Mouse (Mus musculus) midbrain, embryonic 16.5 days (tissue): ENCODE results near the gene Pgrmc1. TPM values are rescaled to one million over a fixed set of nuclear protein-coding genes. Genes with fewer than 3 reads are reported as not detected.

Experiments used
- ATAC-seq: fragments of 200-750 bp; cut with Nextera tagmentation; 2 replicates; pipeline ENCODE4 v1.8.0; 2017; ENCODE audit warnings: moderate TSS enrichment
- H3K27ac ChIP-seq: fragments of 300-500 bp; sonication (generic); 2 replicates; pipeline ENCODE4 v1.5.1; 2014; ENCODE audit warnings: mild to moderate bottlenecking, low read length, mixed read lengths
- H3K27me3 ChIP-seq: fragments of 300-500 bp; sonication (generic); 2 replicates; pipeline ENCODE4 v1.6.1; 2014; ENCODE audit warnings: low read depth, low read length, mixed read lengths; ENCODE audit not compliant: control insufficient read depth, insufficient read depth
- H3K36me3 ChIP-seq: fragments of 300-500 bp; sonication (generic); 2 replicates; pipeline ENCODE4 v1.6.1; 2014; ENCODE audit warnings: mild to moderate bottlenecking, low read length, moderate library complexity, mixed read lengths; ENCODE audit not compliant: control insufficient read depth, insufficient read depth
- H3K4me1 ChIP-seq: fragments of 300-500 bp; sonication (generic); 2 replicates; pipeline ENCODE4 v1.6.1; 2014; ENCODE audit warnings: mild to moderate bottlenecking, low read length, mixed read lengths; ENCODE audit not compliant: control insufficient read depth, insufficient read depth
- H3K4me2 ChIP-seq: fragments of 300-500 bp; sonication (generic); 2 replicates; pipeline ENCODE4 v1.6.1; 2014; ENCODE audit warnings: mild to moderate bottlenecking, low read length, mixed read lengths
- H3K4me3 ChIP-seq: fragments of 300-500 bp; sonication (generic); 2 replicates; pipeline ENCODE4 v1.5.1; 2014; ENCODE audit warnings: low read depth, mild to moderate bottlenecking, low read length, moderate library complexity, mixed read lengths
- H3K9ac ChIP-seq: fragments of 300-500 bp; sonication (generic); 2 replicates; pipeline ENCODE4 v1.6.1; 2014; ENCODE audit warnings: low read depth, low read length, mixed read lengths
- H3K9me3 ChIP-seq: fragments of 300-500 bp; sonication (generic); replicated peaks from 2 replicates; pipeline ENCODE4 v1.6.1; 2014; ENCODE audit warnings: mild to moderate bottlenecking, low read length, mixed read lengths; ENCODE audit not compliant: control insufficient read depth, poor library complexity, severe bottlenecking
- WGBS: fragments of 180-500 bp; shearing (Covaris S2); extraction: QIAGEN DNeasy Blood & Tissue Kit; methylation state at CpG from one replicate; pipeline ENCODE4 v1.1.7; 2014; 5-methylcytosine and 5-hydroxymethylcytosine counted together
- polyA plus RNA-seq: library from polyadenylated mRNA; unstranded; fragments of >200 nt; fragmentation: Nextera tagmentation; extraction: Ambion mirVana; gene quantifications from 2 replicates; pipeline ENCODE4 v1.2.1, GENCODE M21; 2015

Gene Pgrmc1
- polyA plus RNA-seq, 1 experiment from 2014 or later = 738 TPM

DNA sequence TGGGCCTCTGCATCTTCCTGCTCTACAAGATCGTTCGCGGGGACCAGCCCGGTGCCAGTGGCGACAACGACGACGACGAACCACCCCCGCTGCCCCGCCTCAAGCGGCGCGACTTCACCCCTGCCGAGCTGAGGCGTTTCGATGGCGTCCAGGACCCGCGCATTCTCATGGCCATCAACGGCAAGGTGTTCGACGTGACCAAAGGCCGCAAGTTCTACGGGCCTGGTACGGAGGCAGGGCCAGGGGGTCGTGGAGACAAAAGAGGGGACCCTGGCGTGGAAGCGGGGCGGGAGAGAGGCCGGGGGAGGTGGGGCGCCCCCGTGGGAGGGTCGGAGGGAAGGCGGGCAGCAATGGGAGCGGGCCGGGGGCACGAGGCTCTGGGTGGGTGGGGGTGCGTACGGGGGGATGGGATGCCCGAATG is 394 bp downstream of the Pgrmc1 start:
- H3K4me3 ChIP-seq = peak overlapping the region; percentile 65
- ATAC-seq = peak; percentile 49
- H3K27me3 ChIP-seq = no peaks in the 10 kb centered on the region
- H3K4me1 ChIP-seq = peaks cover 12% of the 10 kb centered on the region
- H3K27ac ChIP-seq = peak overlapping the region; percentile 89
- H3K36me3 ChIP-seq = no peaks in the 10 kb centered on the region
- peak overlapping the region; percentile 59 for H3K4me2 ChIP-seq
- H3K9ac ChIP-seq = peak overlapping the region; percentile 79
- no peaks in the 10 kb centered on the region for H3K9me3 ChIP-seq
- 28% methylated on average over 29 of the region's 41 CpGs for WGBS

- peak overlapping the region; percentile 89 for H3K27ac ChIP-seq
- peak overlapping the region; percentile 65 for H3K4me3 ChIP-seq
- H3K27me3 ChIP-seq = no peaks in the 10 kb centered on the region
- H3K4me2 ChIP-seq = peak overlapping the region; percentile 59
- H3K9ac ChIP-seq = peak overlapping the region; percentile 79
- peaks cover 12% of the 10 kb centered on the region for H3K4me1 ChIP-seq
- ATAC-seq = peak; percentile 72
- 30% methylated on average over 14 of the region's 14 CpGs for WGBS
- no peaks in the 10 kb centered on the region for H3K9me3 ChIP-seq
- no peaks in the 10 kb centered on the region for H3K36me3 ChIP-seq
Observed at GRCm38 (mm10) chrX:36598861-36599344, 897 bp downstream of the Pgrmc1 start.

GRCm38 (mm10) chrX:36599656-36600055 is 1.6 kb downstream of the Pgrmc1 start:
- peaks cover 12% of the 10 kb centered on the region for H3K4me1 ChIP-seq
- H3K36me3 ChIP-seq = no peaks in the 10 kb centered on the region
- peak overlapping the region; percentile 89; the same call in 1 of the 2 replicates for H3K27ac ChIP-seq
- H3K27me3 ChIP-seq = no peaks in the 10 kb centered on the region
- H3K9me3 ChIP-seq = no peaks in the 10 kb centered on the region
- H3K4me2 ChIP-seq = peak overlapping the region; percentile 59
- ATAC-seq = no peak
- H3K4me3 ChIP-seq = peak overlapping the region; percentile 65
- peak overlapping the region; percentile 79 for H3K9ac ChIP-seq
- WGBS = 22% methylated on average over 3 of the region's 3 CpGs

DNA sequence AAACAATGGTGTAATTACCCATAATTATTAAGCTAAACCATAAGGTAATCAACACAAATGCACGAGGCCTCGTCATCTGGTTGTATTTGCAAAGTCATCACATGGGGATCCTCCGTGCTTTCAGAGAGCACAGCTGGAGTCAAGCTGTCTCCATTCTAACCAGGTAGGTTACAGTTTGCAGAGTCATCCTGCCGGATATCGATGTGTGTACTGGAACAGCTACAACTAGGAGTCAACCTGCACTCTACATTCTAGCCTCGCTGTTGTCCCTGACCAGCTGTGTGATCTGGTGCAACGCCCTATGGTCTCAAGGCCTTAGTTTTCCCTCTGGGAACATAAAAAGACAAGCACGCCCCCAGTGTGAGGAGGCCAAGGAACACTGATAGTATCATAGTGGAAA is 2.1 kb downstream of the Pgrmc1 start:
- Histone ChIP-seq H3K4me3 (peak overlapping the region; percentile 65; the same call in 1 of the 2 replicates), H3K4me1 (peaks cover 12% of the 10 kb centered on the region), H3K36me3 (no peaks in the 10 kb centered on the region), H3K27ac (no peak overlapping the region), H3K9me3 (no peaks in the 10 kb centered on the region), H3K9ac (no peak overlapping the region), H3K4me2 (peak overlapping the region; percentile 59), H3K27me3 (no peaks in the 10 kb centered on the region)
- WGBS = 65% methylated on average over 8 of the region's 8 CpGs
- ATAC-seq = no peak

- ATAC-seq = no peak
- WGBS = 86% methylated on average over 2 of the region's 2 CpGs
- no peak overlapping the region for H3K4me3 ChIP-seq
- H3K9ac ChIP-seq = no peak overlapping the region
- no peaks in the 10 kb centered on the region for H3K27me3 ChIP-seq
- H3K9me3 ChIP-seq = no peaks in the 10 kb centered on the region
- peaks cover 12% of the 10 kb centered on the region for H3K4me1 ChIP-seq
- no peak overlapping the region for H3K4me2 ChIP-seq
- no peaks in the 10 kb centered on the region for H3K36me3 ChIP-seq
- H3K27ac ChIP-seq = no peak overlapping the region
Observed at GRCm38 (mm10) chrX:36602926-36603325, 4.9 kb downstream of the Pgrmc1 start.

DNA sequence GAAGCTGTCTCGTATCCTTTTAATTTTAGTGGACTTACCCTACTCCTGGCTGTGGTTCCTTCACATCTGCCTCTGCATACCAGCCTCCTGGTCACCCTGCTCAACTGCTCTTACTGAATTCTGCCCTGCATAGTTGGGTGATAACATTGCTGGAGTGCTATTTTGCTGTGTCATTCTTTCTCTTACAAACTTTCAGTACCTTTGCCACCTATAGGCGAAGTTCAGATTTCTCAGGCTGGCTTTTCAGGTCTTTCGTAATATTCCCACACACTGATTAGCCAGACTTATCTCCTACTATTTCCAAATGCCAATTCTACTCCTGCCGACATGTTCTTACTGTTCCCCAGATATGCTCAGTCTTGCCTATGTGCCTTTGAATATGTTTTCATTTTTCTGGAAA is 6.0 kb downstream of the Pgrmc1 start:
- Histone ChIP-seq H3K9ac (no peak overlapping the region), H3K9me3 (no peaks in the 10 kb centered on the region), H3K36me3 (no peaks in the 10 kb centered on the region), H3K4me3 (no peak overlapping the region), H3K4me2 (no peak overlapping the region), H3K27ac (no peak overlapping the region), H3K4me1 (peaks cover 12% of the 10 kb centered on the region), H3K27me3 (no peaks in the 10 kb centered on the region)
- WGBS = 80% methylated on average over 4 of the region's 4 CpGs
- ATAC-seq = no peak

DNA sequence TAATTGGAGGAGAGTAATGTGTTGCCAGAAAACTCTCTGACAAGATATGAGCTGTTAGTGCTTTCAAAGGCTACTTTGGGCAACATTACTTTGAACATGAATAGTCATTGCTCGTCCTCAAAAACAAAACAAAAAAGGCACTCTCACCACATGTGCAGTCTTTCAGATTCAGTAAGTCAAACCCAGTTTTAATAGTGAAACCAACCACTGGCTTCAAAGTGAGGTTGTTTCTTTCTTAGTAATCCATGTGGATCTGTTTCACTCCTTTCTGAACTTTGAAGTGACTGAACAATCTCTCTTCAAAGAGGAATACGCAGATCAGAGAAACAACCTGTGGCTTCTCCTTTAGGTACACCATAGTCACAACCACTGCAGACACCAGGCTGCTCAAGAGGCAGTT is 11.1 kb downstream of the Pgrmc1 start:
- peaks cover 4% of the 10 kb centered on the region; the same call in 1 of the 2 replicates for H3K36me3 ChIP-seq
- H3K9ac ChIP-seq = no peak overlapping the region
- H3K4me1 ChIP-seq = no peaks in the 10 kb centered on the region
- H3K27ac ChIP-seq = no peak overlapping the region
- no peak for ATAC-seq
- no peak overlapping the region for H3K4me3 ChIP-seq
- H3K4me2 ChIP-seq = no peak overlapping the region
- 87% methylated on average over 2 of the region's 2 CpGs for WGBS
- no peaks in the 10 kb centered on the region for H3K9me3 ChIP-seq
- no peaks in the 10 kb centered on the region for H3K27me3 ChIP-seq

GRCm38 (mm10) chrX:36628102-36628501 is 30.1 kb downstream of the Pgrmc1 start:
- ATAC-seq = no peak
- H3K27ac ChIP-seq = no peak overlapping the region
- H3K9ac ChIP-seq = no peak overlapping the region
- WGBS = 83% methylated on average over 3 of the region's 3 CpGs
- no peaks in the 10 kb centered on the region for H3K36me3 ChIP-seq
- H3K4me3 ChIP-seq = no peak overlapping the region
- no peaks in the 10 kb centered on the region for H3K9me3 ChIP-seq
- H3K27me3 ChIP-seq = no peaks in the 10 kb centered on the region
- no peaks in the 10 kb centered on the region for H3K4me1 ChIP-seq
- no peak overlapping the region for H3K4me2 ChIP-seq

- no peak overlapping the region for H3K9ac ChIP-seq
- H3K4me3 ChIP-seq = no peak overlapping the region
- no peak overlapping the region for H3K27ac ChIP-seq
- no peaks in the 10 kb centered on the region for H3K36me3 ChIP-seq
- H3K4me1 ChIP-seq = no peaks in the 10 kb centered on the region
- no peak for ATAC-seq
- no peaks in the 10 kb centered on the region for H3K9me3 ChIP-seq
- H3K4me2 ChIP-seq = no peak overlapping the region
- no peaks in the 10 kb centered on the region for H3K27me3 ChIP-seq
- 0% methylated on average over 1 of the region's 1 CpGs for WGBS
Observed at GRCm38 (mm10) chrX:36630771-36631170, 32.8 kb downstream of the Pgrmc1 start.
